Mouse (Mus musculus) frontal cortex, adult (tissue): Measurements from ENCODE around the gene Akap8l.
A peak's percentile ranks its signal among the peaks of the same experiment; 100 is the strongest.

Source experiments
- ATAC-seq: cut with Nextera tagmentation; 2 replicates; pipeline ENCODE4 v1.9.2; 2017; ENCODE audit warnings: mild to moderate bottlenecking, moderate library complexity, mixed read lengths; ENCODE audit not compliant: low TSS enrichment

The Akap8l gene

GRCm38 (mm10) chr17:32319950-32320349, 30.5 kb downstream of the Akap8l start:
- no peak for ATAC-seq

- no peak for ATAC-seq
These were observed 32.7 kb downstream of the Akap8l start for GRCm38 (mm10) chr17:32317708-32318107.

DNA sequence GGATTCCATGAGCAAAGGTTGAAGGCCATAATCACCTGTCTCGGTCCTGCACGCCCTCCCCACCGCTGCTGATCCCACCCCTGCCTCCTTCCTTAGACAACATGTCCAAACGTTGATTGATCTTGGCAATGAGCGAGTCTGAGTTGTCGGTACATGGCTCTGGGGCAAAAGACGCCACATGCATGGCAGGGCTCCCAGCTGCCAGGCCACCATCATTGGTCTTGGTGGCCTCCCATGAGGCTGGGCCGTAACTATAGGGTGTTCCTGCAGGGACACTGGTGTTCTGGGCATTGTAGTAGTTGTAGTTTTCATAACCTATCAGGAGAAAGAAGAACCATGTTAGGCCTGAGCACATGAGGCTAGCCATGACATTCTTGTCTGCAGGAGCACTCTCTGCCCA, 33.4 kb downstream of the Akap8l start:
- ATAC-seq: no peak

- ATAC-seq: no peak
These were observed 34.8 kb downstream of the Akap8l start for GRCm38 (mm10) chr17:32315560-32315959.

DNA sequence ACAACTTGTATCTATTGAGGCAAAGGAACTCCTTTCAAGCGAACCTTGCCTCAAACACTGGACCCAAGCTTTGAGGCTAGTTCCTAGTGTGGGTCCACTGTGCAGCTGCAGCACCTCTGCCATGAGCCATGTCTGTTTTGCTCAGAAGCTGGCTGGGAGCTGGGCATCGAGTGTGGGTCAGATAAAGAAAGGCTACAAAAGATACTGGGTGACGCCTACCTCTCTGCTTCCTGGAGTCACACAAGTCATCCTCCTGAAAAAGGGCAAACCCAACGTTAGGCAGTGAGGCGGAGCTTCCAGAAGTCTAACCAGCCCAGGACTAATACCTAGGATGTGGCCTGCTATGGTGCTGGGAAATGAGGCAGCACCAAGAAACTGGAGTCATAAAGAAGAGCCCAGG, 36.5 kb downstream of the Akap8l start:
- no peak for ATAC-seq

DNA sequence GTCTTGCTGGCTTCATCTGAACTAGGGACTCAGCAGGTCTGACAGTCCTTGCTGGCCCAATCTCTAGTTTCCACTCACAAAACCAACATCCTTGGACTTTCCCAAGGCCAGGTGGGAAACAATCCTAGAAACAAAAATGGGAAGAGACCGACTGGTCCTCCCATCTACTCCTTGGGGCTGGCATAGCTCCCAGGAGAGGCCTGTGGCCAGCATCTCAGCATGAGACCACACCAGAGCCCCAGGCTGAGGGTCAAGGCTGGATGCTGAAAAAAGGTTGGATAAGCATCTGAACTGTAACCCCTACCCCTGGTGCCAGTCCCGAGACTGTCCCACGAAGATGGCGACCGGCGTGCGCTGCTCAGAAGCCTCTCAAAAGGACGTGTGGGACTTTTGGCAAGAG, 37.6 kb downstream of the Akap8l start:
- no peak for ATAC-seq

GRCm38 (mm10) chr17:32307963-32308362, 42.4 kb downstream of the Akap8l start:
- ATAC-seq: no peak

DNA sequence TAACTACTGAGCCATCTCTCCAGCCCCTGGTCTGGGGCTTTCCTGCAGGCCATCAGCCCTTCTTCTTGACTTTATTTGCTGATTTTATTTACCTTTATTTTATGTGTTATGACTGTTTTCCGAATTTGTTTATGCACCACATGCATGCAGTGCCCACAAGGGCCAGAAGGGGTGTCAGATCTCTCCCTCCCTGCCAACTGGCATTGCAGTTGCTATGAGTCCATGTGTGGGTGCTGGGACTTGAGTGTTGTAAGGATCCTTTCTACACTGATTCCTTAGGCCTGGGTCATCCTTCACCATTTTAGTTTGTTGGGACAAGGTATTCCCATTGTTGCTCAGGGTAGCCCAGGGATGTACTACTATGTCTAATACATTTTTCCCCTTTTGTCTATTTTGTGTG, 52.3 kb downstream of the Akap8l start:
- no peak for ATAC-seq

GRCm38 (mm10) chr17:32295901-32296300, 54.5 kb downstream of the Akap8l start:
- no peak for ATAC-seq

- ATAC-seq: no peak
These were observed 55.2 kb downstream of the Akap8l start for GRCm38 (mm10) chr17:32295160-32295559.

DNA sequence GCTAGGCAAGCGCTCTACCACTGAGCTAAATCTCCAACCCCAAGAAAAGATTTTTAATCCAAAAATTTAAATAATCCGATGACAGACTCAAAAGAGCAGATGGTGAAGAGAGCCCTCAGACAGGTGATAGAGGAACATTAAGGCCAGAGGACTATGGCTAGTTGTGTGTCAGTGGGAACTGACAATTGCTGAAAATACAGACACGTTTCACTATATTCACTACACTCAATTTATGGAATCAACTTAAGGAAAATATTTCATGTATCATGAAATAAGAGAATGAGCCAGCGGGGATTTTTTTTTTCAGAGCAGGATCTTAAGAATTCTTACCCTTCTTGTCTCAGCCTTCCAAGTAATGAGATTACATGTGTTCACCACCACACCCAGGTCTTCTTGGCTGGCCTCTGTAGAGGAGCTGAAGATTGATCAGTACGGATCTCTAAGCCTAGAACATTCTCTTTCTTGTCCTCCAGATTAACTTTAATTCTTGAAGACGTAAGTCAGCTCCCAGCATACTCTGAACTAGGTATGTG, 65.2 kb downstream of the Akap8l start:
- no peak for ATAC-seq

- peak; percentile 97 for ATAC-seq
These were observed 65.9 kb downstream of the Akap8l start, which contains the start of gene Brd4 for GRCm38 (mm10) chr17:32284262-32285137. Gene Brd4 (minus strand): TSS chr17:32284722.

DNA sequence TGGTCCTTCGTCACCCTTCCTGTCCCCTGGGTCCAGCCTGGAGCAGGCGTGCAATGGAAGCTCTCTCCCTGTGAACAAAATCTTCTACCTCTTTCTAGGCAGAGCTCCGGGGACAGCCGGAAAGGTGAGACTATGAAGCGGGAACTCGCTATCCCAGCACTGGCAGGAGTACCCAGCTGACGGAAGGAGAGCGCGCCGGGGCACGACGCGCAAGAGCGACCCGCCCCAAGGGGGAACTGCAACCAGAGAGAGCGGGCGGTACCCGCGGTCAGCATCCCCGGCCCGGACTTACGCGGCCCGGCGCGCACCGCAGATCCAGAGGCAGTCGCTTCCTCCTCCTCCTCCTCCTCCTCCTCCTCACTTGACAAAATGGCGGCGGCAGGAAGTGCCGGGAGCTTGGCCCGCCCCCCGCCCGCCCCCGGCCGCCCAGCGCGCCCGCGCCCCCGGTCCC, 66.6 kb downstream of the Akap8l start:
- peak; percentile 36 for ATAC-seq

DNA sequence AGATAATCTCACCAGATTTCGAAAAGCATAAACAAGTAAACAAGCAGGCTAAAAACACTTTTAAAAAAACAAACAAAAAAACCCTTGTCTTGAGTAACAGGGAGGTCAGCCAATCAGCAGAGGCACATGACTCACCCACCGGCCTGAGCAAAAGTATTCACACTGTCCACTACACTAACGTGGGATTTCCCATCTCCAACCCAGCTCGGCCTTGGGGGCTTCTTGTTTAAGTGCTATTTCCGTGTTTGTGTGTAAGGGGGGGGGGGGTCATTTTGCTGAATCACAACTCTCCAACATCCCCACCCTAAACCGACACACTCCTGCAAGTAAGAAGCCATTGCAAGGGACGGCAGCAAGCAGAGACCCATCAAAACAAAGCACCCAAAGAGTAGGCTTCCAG, 67.1 kb downstream of the Akap8l start:
- no peak for ATAC-seq

GRCm38 (mm10) chr17:32281611-32282310, 68.6 kb downstream of the Akap8l start:
- ATAC-seq: no peak

GRCm38 (mm10) chr17:32281126-32281525, 69.3 kb downstream of the Akap8l start:
- no peak for ATAC-seq

DNA sequence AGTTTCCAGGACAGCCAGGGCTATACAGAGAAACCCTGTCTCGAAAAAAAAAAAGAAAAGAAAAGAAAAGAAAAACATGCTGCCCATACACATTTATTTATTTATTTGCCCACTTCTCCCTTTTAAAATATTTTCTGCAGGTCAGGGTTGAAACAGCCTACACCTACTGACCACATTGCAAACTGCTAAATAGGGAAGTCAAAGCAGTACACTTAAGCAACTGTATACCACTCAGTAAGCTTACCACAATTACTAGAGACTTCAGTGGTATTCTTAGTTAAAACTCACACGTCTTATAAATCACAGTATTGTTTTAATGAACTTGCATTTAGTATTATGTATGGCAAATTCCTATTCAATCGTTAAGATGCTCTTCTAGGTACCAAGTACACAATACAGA, 69.8 kb downstream of the Akap8l start:
- no peak for ATAC-seq

GRCm38 (mm10) chr17:32277201-32277600, 73.2 kb downstream of the Akap8l start:
- no peak for ATAC-seq

GRCm38 (mm10) chr17:32275568-32275967, 74.8 kb downstream of the Akap8l start:
- ATAC-seq: no peak
